Mouse (Mus musculus): ENCODE data around the gene Tesmin. TPM values are rescaled to one million over a fixed set of nuclear protein-coding genes. Genes with fewer than 3 reads are reported as not detected.

The Tesmin gene
- polyA plus RNA-seq (2017; shearing (Covaris generic)) = 0.14 TPM

DNA sequence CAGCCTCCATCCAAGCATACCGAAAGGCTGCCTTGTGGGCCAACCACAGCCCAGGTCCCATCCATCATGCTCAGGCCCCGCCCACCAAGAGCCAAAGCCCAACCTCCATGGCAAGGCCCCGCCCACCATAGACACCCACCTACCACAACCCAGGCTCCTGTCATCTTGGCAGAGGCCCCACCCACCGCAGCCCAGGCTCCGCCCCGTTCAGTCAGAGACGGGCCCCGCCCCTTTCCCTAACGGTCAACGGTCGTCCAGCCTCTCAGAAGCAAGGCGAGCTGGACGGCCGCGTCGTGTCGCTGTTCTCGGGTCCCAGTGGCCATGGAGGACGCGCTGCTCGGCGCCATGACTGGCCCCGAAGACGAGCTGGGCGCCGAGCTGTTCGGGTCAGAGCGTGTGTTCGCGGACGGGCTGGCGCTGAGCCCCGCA, at the start of gene Tesmin:
Tesmin (plus strand) TSS at position 229 of the 429 bp plus-strand sequence.

DNA sequence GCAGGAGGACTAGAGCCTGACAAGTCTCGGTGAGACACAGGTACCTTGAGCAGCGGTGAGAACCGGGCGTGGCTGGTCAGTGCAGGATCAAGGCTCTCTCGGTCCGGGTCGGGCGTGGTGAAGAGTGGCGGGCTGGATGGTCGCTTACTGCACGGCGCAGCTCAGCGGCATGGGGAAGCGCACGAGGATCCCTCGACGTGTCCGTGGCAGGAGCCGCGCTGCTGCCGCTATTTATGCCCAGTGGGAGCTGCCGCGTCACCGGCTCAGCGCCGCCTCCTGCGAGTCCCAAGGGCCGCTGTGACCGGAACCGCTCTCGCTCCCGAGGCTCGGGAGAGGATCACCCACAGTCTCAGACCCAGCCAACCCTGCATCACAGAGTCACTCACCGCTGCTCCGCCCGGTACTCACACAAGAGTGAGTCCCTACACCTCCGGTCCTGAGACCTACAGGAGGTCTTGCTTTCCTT, 25.6 kb downstream of the Tesmin start, which contains the start of gene Gal:
Gal (minus strand) TSS at position 277 of the 466 bp plus-strand sequence.

Other genes with a start within 250 kb of the Tesmin start
- 110 TPM for gene Mrpl21, start 106.0 kb upstream of the Tesmin start, polyA plus RNA-seq (2017; shearing (Covaris generic))
- gene Ighmbp2, start 105.8 kb upstream of the Tesmin start, polyA plus RNA-seq (2017; shearing (Covaris generic)) = 19.2 TPM
- gene Cpt1a, start 66.5 kb upstream of the Tesmin start, polyA plus RNA-seq (2017; shearing (Covaris generic)) = 72.1 TPM
- 6.6 TPM for gene Gal, start 25.7 kb downstream of the Tesmin start, polyA plus RNA-seq (2017; shearing (Covaris generic))
- gene Ppp6r3, start 186.9 kb downstream of the Tesmin start, polyA plus RNA-seq (2017; shearing (Covaris generic)) = 98.1 TPM